ENCODE assay signal across 20 mouse cellular contexts in genomic region chr9:56564048-56564737, GRCm38 (mm10).
DNase-seq lines count a peak whose midpoint lies in the region; ATAC-seq lines count a peak whose summit lies in the region.
"Had no signal": no experiment of that assay in that cellular context is flagged by ENCODE, and none has a peak within 500 bp of the region (broad histone marks: within the 10 kb centered on the region; RNA-seq: fewer than 3 reads in every experiment).

No protein-coding gene starts in this region.

- H3K27me3 ChIP-seq in heart, embryonic 12.5 days (replicated peaks), result no peaks in the 10 kb centered on the region
- no peaks in the 10 kb centered on the region for H3K27me3 ChIP-seq in hindbrain, embryonic 15.5 days
- H3K27me3 ChIP-seq in midbrain, embryonic 15.5 days (replicated peaks), result no peaks in the 10 kb centered on the region
- peaks cover 27% of the 10 kb centered on the region for H3K27me3 ChIP-seq in embryonic facial prominence, embryonic 10.5 days (replicated peaks; ENCODE audit: low read depth, poor library complexity, severe bottlenecking)
- H3K27me3 ChIP-seq: liver, embryonic 15.5 days had no signal

- H3K4me1 ChIP-seq in heart, embryonic 12.5 days (replicated peaks), result peaks cover 19% of the 10 kb centered on the region
- peaks cover 14% of the 10 kb centered on the region for H3K4me1 ChIP-seq in hindbrain, embryonic 15.5 days (replicated peaks)
- H3K4me1 ChIP-seq in midbrain, embryonic 15.5 days, result peaks cover 14% of the 10 kb centered on the region
- H3K4me1 ChIP-seq in embryonic facial prominence, embryonic 10.5 days, result peaks cover 35% of the 10 kb centered on the region
- H3K4me1 ChIP-seq: liver, embryonic 15.5 days had no signal

- DNase-seq in heart, postnatal 14 days, result no peak
- DNase-seq in embryo, embryonic 11 days, result peak; percentile 41
- DNase-seq in embryonic facial prominence, embryonic 10.5 days (ENCODE audit: low spot score), result no peak
- no peak for DNase-seq in B cell, adult 2 months
- no peak for DNase-seq in liver
- DNase-seq: adrenal gland, adult 8-10 months; cerebellum, adult 18-20 months; heart, postnatal 10 days; kidney, adult 9 months; lung, postnatal 10 days; retina, postnatal 1 day; thymus, postnatal 14 days had no signal

- no peak for ATAC-seq in heart, embryonic 12.5 days (ENCODE audit: insufficient number of reproducible peaks, low FRiP score)
- ATAC-seq in hindbrain, embryonic 15.5 days (ENCODE audit: low FRiP score, low read depth), result peak; percentile 51; the same call in 1 of the 2 replicates
- ATAC-seq in midbrain, embryonic 15.5 days (replicated peaks), result 0 out of 2 replicates have a peak, but pooled peaks have one; percentile 37

- H3K4me3 ChIP-seq in heart, embryonic 12.5 days, result no peak overlapping the region
- H3K4me3 ChIP-seq in hindbrain, embryonic 15.5 days, result no peak overlapping the region
- no peak overlapping the region for H3K4me3 ChIP-seq in midbrain, embryonic 15.5 days
- H3K4me3 ChIP-seq in embryonic facial prominence, embryonic 10.5 days, result no peak overlapping the region
- H3K4me3 ChIP-seq: left cerebral cortex, adult 2 months; limb, embryonic 12.5 days; liver, embryonic 15.5 days; megakaryocyte, embryonic 14.5 days had no signal

- H3K27ac ChIP-seq in heart, embryonic 12.5 days (ENCODE audit: poor library complexity, severe bottlenecking), result no peak overlapping the region
- peak overlapping the region; percentile 25; the same call in 1 of the 2 replicates for H3K27ac ChIP-seq in hindbrain, embryonic 15.5 days (replicated peaks)
- 0 out of 2 replicates have a peak overlapping the region, but pooled peaks have one; percentile 18 for H3K27ac ChIP-seq in midbrain, embryonic 15.5 days
- H3K27ac ChIP-seq in embryonic facial prominence, embryonic 10.5 days (replicated peaks), result no peak overlapping the region
- H3K27ac ChIP-seq: left cerebral cortex, adult 2 months; limb, embryonic 12.5 days; liver, embryonic 15.5 days had no signal

- peak overlapping the region; percentile 13; the same call in 1 of the 2 replicates for H3K9ac ChIP-seq in heart, embryonic 12.5 days
- H3K9ac ChIP-seq in hindbrain, embryonic 15.5 days, result no peak overlapping the region
- H3K9ac ChIP-seq in midbrain, embryonic 15.5 days, result no peak overlapping the region
- H3K9ac ChIP-seq: limb, embryonic 12.5 days; liver, embryonic 15.5 days had no signal

- no peak overlapping the region for H3K4me2 ChIP-seq in heart, embryonic 12.5 days
- no peak overlapping the region for H3K4me2 ChIP-seq in hindbrain, embryonic 15.5 days
- no peak overlapping the region for H3K4me2 ChIP-seq in midbrain, embryonic 15.5 days
- H3K4me2 ChIP-seq: limb, embryonic 12.5 days; liver, embryonic 15.5 days had no signal

- WGBS in heart, embryonic 12.5 days, result 18% methylated on average over 11 of the region's 11 CpGs
- 19% methylated on average over 11 of the region's 11 CpGs for WGBS in hindbrain, embryonic 15.5 days
- 15% methylated on average over 11 of the region's 11 CpGs for WGBS in midbrain, embryonic 15.5 days
- 23% methylated on average over 11 of the region's 11 CpGs for WGBS in embryonic facial prominence, embryonic 10.5 days

- intact Hi-C loops in heart, postnatal 14 days (cut with DNase I), result no loop called here

- H3K9me3 ChIP-seq in heart, embryonic 12.5 days (replicated peaks), result no peaks in the 10 kb centered on the region
- H3K9me3 ChIP-seq in hindbrain, embryonic 15.5 days, result no peaks in the 10 kb centered on the region
- H3K9me3 ChIP-seq in midbrain, embryonic 15.5 days, result no peaks in the 10 kb centered on the region
- H3K9me3 ChIP-seq in embryonic facial prominence, embryonic 10.5 days, result no peaks in the 10 kb centered on the region
- H3K9me3 ChIP-seq: G1E; limb, embryonic 12.5 days; liver, embryonic 15.5 days; megakaryocyte, embryonic 14.5 days had no signal

- no peaks in the 10 kb centered on the region for H3K36me3 ChIP-seq in heart, embryonic 12.5 days
- H3K36me3 ChIP-seq in hindbrain, embryonic 15.5 days, result no peaks in the 10 kb centered on the region
- no peaks in the 10 kb centered on the region for H3K36me3 ChIP-seq in midbrain, embryonic 15.5 days (replicated peaks)
- H3K36me3 ChIP-seq in embryonic facial prominence, embryonic 10.5 days (replicated peaks), result no peaks in the 10 kb centered on the region
- H3K36me3 ChIP-seq: G1E; limb, embryonic 12.5 days; liver, embryonic 15.5 days had no signal

Comparison
In these comparisons a context has a peak if more than half of its experiments do, and no peak if none do; other contexts are left out.
1. H3K27ac ChIP-seq: peak in hindbrain, embryonic 15.5 days (single experiment) and midbrain, embryonic 15.5 days (single experiment); none in heart, embryonic 12.5 days (single experiment) and embryonic facial prominence, embryonic 10.5 days (single experiment).